Mouse (Mus musculus): ENCODE measurements around the gene Nckipsd. TPM values are rescaled to one million over a fixed set of nuclear protein-coding genes. Genes with fewer than 3 reads are reported as not detected.

Nckipsd gene
- polyA plus RNA-seq, 1 experiment from 2014 or later = 14.9 TPM

- Histone ChIP-seq H3K9me3 (no peaks in the 10 kb centered on the region), H3K27me3 (ENCODE audit: insufficient read depth, poor library complexity, severe bottlenecking) (0 out of 2 replicates have a peak, but pooled peaks cover 7% of the 10 kb centered on the region), H3K4me1 (replicated peaks) (peaks cover 12% of the 10 kb centered on the region), H3K36me3 (peaks cover 57% of the 10 kb centered on the region), H3K27ac (no peak overlapping the region), H3K4me3 (no peak overlapping the region)
- WGBS = 86% methylated on average over 8 of the region's 8 CpGs
- DNase-seq (ENCODE audit: low spot score) = no peak
Measured at GRCm38 (mm10) chr9:108858792-108859527, 50.8 kb downstream of the Nckipsd start.

Other genes with a start within 250 kb of the Nckipsd start
- gene Impdh2, start 248.1 kb upstream of the Nckipsd start, polyA plus RNA-seq (2016; fragmentation: Nextera tagmentation; extraction: Ambion mirVana) = 185 and 214 TPM in 2 replicates
- gene Ndufaf3, start 240.9 kb upstream of the Nckipsd start, polyA plus RNA-seq (2016; fragmentation: Nextera tagmentation; extraction: Ambion mirVana) = 57.0 and 69.3 TPM in 2 replicates
- gene Dalrd3, start 238.5 kb upstream of the Nckipsd start, polyA plus RNA-seq (2016; fragmentation: Nextera tagmentation; extraction: Ambion mirVana) = 169 and 222 TPM in 2 replicates
- 166 and 233 TPM in 2 replicates for gene Wdr6, start 229.6 kb upstream of the Nckipsd start, polyA plus RNA-seq (2016; fragmentation: Nextera tagmentation; extraction: Ambion mirVana)
- gene P4htm, start 210.7 kb upstream of the Nckipsd start, polyA plus RNA-seq (2016; fragmentation: Nextera tagmentation; extraction: Ambion mirVana) = 7.3 and 12.2 TPM in 2 replicates
- gene Arih2, start 159.0 kb upstream of the Nckipsd start, polyA plus RNA-seq (2016; fragmentation: Nextera tagmentation; extraction: Ambion mirVana) = 56.4 and 58.8 TPM in 2 replicates
- gene Slc25a20, start 146.3 kb upstream of the Nckipsd start, polyA plus RNA-seq (2016; fragmentation: Nextera tagmentation; extraction: Ambion mirVana) = 30.0 and 33.8 TPM in 2 replicates
- 34.2 and 35.0 TPM in 2 replicates for gene Prkar2a, start 119.1 kb upstream of the Nckipsd start, polyA plus RNA-seq (2016; fragmentation: Nextera tagmentation; extraction: Ambion mirVana)
- gene Ip6k2, start 24.6 kb upstream of the Nckipsd start, polyA plus RNA-seq (2016; fragmentation: Nextera tagmentation; extraction: Ambion mirVana) = 87.2 and 117 TPM in 2 replicates
- gene Celsr3, start 18.0 kb downstream of the Nckipsd start, polyA plus RNA-seq (2016; fragmentation: Nextera tagmentation; extraction: Ambion mirVana) = 4.5 and 7.2 TPM in 2 replicates
- gene Slc26a6, start 44.9 kb downstream of the Nckipsd start, polyA plus RNA-seq (2016; fragmentation: Nextera tagmentation; extraction: Ambion mirVana) = 11.2 and 12.6 TPM in 2 replicates
- gene Tmem89, start 106.3 kb downstream of the Nckipsd start, polyA plus RNA-seq (2016; fragmentation: Nextera tagmentation; extraction: Ambion mirVana) = 0.17 and 0.24 TPM in 2 replicates
- gene Uqcrc1, start 128.3 kb downstream of the Nckipsd start, polyA plus RNA-seq (2016; fragmentation: Nextera tagmentation; extraction: Ambion mirVana) = 478 and 495 TPM in 2 replicates
- 1.2 and 3.3 TPM in 2 replicates for gene Col7a1, start 145.2 kb downstream of the Nckipsd start, polyA plus RNA-seq (2016; fragmentation: Nextera tagmentation; extraction: Ambion mirVana)
- not detected in 2 replicates for gene Ucn2, start 177.6 kb downstream of the Nckipsd start, polyA plus RNA-seq (2016; fragmentation: Nextera tagmentation; extraction: Ambion mirVana)
- 11.9 and 17.6 TPM in 2 replicates for gene Pfkfb4, start 183.4 kb downstream of the Nckipsd start, polyA plus RNA-seq (2016; fragmentation: Nextera tagmentation; extraction: Ambion mirVana)
- gene Shisa5, start 230.2 kb downstream of the Nckipsd start, polyA plus RNA-seq (2016; fragmentation: Nextera tagmentation; extraction: Ambion mirVana) = 38.8 and 43.6 TPM in 2 replicates